In the genomic region with DNA sequence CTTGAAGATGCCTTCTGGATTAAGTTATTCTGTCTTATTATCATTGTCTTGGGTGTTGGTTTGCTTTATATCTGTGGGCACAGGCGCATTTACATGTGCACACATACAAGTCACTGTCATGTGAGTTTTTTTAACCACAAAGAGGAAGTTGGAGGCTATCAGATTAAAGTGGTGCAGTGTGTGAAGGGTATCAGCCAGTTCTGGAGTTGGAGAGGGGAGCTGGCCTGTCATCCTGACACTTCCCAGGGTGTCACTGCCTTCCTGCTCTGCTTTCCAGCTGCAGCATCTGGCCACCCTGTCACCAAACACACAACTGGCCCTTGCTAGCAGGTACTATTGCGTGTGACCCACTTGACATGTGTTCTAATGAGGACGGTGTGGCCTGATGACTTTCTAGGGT, we compare ENCODE assay signal across 12 mouse cellular contexts.
DNase-seq lines count a peak whose midpoint lies in the region; ATAC-seq and TF ChIP-seq lines count a peak whose summit lies in the region.
"Had no signal": no experiment of that assay in that cellular context is flagged by ENCODE, and none has a peak within 500 bp of the region (broad histone marks: within the 10 kb centered on the region; RNA-seq: fewer than 3 reads in every experiment).

No protein-coding gene starts in this region.

- peak; percentile 91 for ATAC-seq in common myeloid progenitor, adult 5-6 weeks (replicated peaks; ENCODE audit: low read depth, poor library complexity, severe bottlenecking)
- peak; percentile 67 for ATAC-seq in liver, postnatal 0 days

- H3K4me3 ChIP-seq in liver, postnatal 0 days (ENCODE audit: low read depth, low read length): no peak overlapping the region
- H3K4me3 ChIP-seq: heart, embryonic 13.5 days; limb, embryonic 10.5 days; neural tube, embryonic 12.5 days had no signal

- H3K36me3 ChIP-seq in liver, postnatal 0 days (replicated peaks; ENCODE audit: insufficient read depth, low read length): no peaks in the 10 kb centered on the region
- H3K36me3 ChIP-seq: heart, embryonic 13.5 days; limb, embryonic 10.5 days; neural tube, embryonic 12.5 days had no signal

- no peak overlapping the region for H3K9ac ChIP-seq in liver, postnatal 0 days (replicated peaks)
- H3K9ac ChIP-seq: heart, embryonic 13.5 days; neural tube, embryonic 12.5 days had no signal

- 21% methylated on average over 3 of the region's 3 CpGs for WGBS in liver, postnatal 0 days (ENCODE audit: insufficient replicate concordance)

- DNase-seq in spleen, postnatal 36 days (ENCODE audit: low spot score in 2 of 2): peak; percentile 56 to 69
- DNase-seq in spleen, postnatal 14 days (ENCODE audit: low spot score in 2 of 2): no peak
- no peak for DNase-seq in liver, postnatal 0 days
- no peak for DNase-seq in adrenal gland, adult 18-20 months (ENCODE audit: low spot score in 2 of 2)
- DNase-seq in layer of hippocampus, postnatal 10 days (ENCODE audit: low spot score in 2 of 2): no peak
- no peak for DNase-seq in layer of hippocampus, adult 9-11 months
- no peak for DNase-seq in right cerebral cortex, adult 18-20 months
- DNase-seq: embryo, embryonic 11 days had no signal

- no peaks in the 10 kb centered on the region for H3K27me3 ChIP-seq in liver, postnatal 0 days (ENCODE audit: insufficient read depth, low read length)
- H3K27me3 ChIP-seq: heart, embryonic 13.5 days; neural tube, embryonic 12.5 days had no signal

- H3K4me2 ChIP-seq in liver, postnatal 0 days (ENCODE audit: low read depth, low read length): no peak overlapping the region
- H3K4me2 ChIP-seq: heart, embryonic 13.5 days; neural tube, embryonic 12.5 days had no signal

- no peaks in the 10 kb centered on the region for H3K9me3 ChIP-seq in liver, postnatal 0 days (ENCODE audit: low read length)
- H3K9me3 ChIP-seq: heart, embryonic 13.5 days; limb, embryonic 10.5 days; neural tube, embryonic 12.5 days had no signal

- H3K4me1 ChIP-seq in liver, postnatal 0 days (ENCODE audit: insufficient read depth): peaks cover 27% of the 10 kb centered on the region

- TF ChIP-seq EP300 in liver, postnatal 0 days (IDR thresholded peaks at IDR 0.05; ENCODE audit: low read depth): peak; percentile 46; the same call in 1 of the 2 replicates

- no peak for TF ChIP-seq CTCF in liver, postnatal 0 days (IDR thresholded peaks at IDR 0.05; ENCODE audit: low read depth)

- H3K27ac ChIP-seq in liver, postnatal 0 days (ENCODE audit: low read depth): peak overlapping the region; percentile 46; the same call in 1 of the 2 replicates
- H3K27ac ChIP-seq: heart, embryonic 13.5 days; neural tube, embryonic 12.5 days had no signal

Comparison
In these comparisons a context has a peak if more than half of its experiments do, and no peak if none do; other contexts are left out.
1. DNase-seq: peak in spleen, postnatal 36 days (2 of 2); none in spleen, postnatal 14 days (0 of 2), liver, postnatal 0 days (single experiment), adrenal gland, adult 18-20 months (0 of 2), layer of hippocampus, postnatal 10 days (0 of 2), layer of hippocampus, adult 9-11 months (single experiment) and right cerebral cortex, adult 18-20 months (single experiment).